Mouse (Mus musculus) left cerebral cortex, adult 11 months (tissue): ENCODE measurements around the gene Olfr1366.
"Not testable (repeated sequence)": the region's sequence is repeated elsewhere in the genome, so short reads cannot be mapped to it uniquely, and the experiment has no call there.

Experiments used
- DNase-seq: peaks from one replicate; pipeline ENCODE4 v3.0.0; 2022; ENCODE audit warnings: low spot score

Olfr1366 gene

GRCm38 (mm10) chr13:21542708-21543107 lies at the start of gene Olfr1366:
Gene Olfr1366, minus strand, starts transcription at chr13:21542808.
- DNase-seq: no peak

- no peak for DNase-seq
Measured at GRCm38 (mm10) chr13:21591618-21592017, 49.0 kb upstream of the Olfr1366 start.

GRCm38 (mm10) chr13:21581659-21582058 lies 39.1 kb upstream of the Olfr1366 start, which contains the start of gene Olfr1364:
Gene Olfr1364, minus strand, starts transcription at chr13:21581759.
- DNase-seq: no peak

GRCm38 (mm10) chr13:21559793-21560192 lies 17.2 kb upstream of the Olfr1366 start, which contains the start of gene Olfr1535:
Gene Olfr1535, minus strand, starts transcription at chr13:21559893.
- DNase-seq: no peak

GRCm38 (mm10) chr13:21550416-21551110 lies 8.0 kb upstream of the Olfr1366 start:
- no peak for DNase-seq

GRCm38 (mm10) chr13:21549487-21549886 lies 6.9 kb upstream of the Olfr1366 start:
- no peak for DNase-seq

- peak; percentile 72 for DNase-seq
Measured at GRCm38 (mm10) chr13:21530781-21531201, 11.8 kb downstream of the Olfr1366 start, which contains the start of gene Zkscan8. Gene Zkscan8, minus strand, starts transcription at chr13:21531120.

GRCm38 (mm10) chr13:21530136-21530535 lies 12.5 kb downstream of the Olfr1366 start:
- no peak for DNase-seq

- DNase-seq: peak; percentile 58
Measured at GRCm38 (mm10) chr13:21506221-21506649, 36.4 kb downstream of the Olfr1366 start.

- DNase-seq: no peak
Measured at GRCm38 (mm10) chr13:21502296-21502695, 40.3 kb downstream of the Olfr1366 start.

GRCm38 (mm10) chr13:21501182-21501581 lies 41.4 kb downstream of the Olfr1366 start, which contains the start of gene Gm11273:
Gene Gm11273, minus strand, starts transcription at chr13:21501418.
- not testable (repeated sequence) for DNase-seq

GRCm38 (mm10) chr13:21495080-21495479 lies 47.5 kb downstream of the Olfr1366 start, which contains the start of gene AK157302:
Gene AK157302, plus strand, starts transcription at chr13:21495223.
- no peak for DNase-seq

- no peak for DNase-seq
Measured at GRCm38 (mm10) chr13:21492847-21493246, 49.8 kb downstream of the Olfr1366 start.

GRCm38 (mm10) chr13:21486881-21487280 lies 55.7 kb downstream of the Olfr1366 start:
- no peak for DNase-seq
